Mouse (Mus musculus): Measurements from ENCODE around the gene Cpne4. TPM values are rescaled to one million over a fixed set of nuclear protein-coding genes. Genes with fewer than 3 reads are reported as not detected.

Cpne4 gene
- total RNA-seq, 2 experiments from 2014 or later: 130 to 132 TPM

DNA sequence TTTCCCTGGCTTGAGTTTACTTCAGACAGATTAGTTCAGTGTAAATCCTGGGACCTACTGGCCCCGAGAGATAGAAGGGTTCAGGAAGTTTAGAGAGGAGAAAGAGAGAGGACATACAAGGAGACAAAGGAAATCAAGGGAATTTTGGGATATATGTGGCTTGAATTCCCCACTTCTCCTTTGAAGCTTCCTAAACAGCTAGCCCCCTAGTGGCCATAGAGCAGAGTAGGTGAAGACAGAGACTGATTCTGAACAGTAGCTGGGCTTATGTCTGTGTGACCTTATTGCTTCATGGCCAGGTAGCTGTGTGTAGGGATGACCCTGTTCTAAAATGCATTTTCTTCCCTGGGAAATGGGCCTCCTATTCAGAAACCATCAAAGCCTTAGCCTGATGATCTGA is 129.6 kb downstream of the Cpne4 start:
- no peak for DNase-seq (ENCODE audit: low spot score in 2 of 2)

DNA sequence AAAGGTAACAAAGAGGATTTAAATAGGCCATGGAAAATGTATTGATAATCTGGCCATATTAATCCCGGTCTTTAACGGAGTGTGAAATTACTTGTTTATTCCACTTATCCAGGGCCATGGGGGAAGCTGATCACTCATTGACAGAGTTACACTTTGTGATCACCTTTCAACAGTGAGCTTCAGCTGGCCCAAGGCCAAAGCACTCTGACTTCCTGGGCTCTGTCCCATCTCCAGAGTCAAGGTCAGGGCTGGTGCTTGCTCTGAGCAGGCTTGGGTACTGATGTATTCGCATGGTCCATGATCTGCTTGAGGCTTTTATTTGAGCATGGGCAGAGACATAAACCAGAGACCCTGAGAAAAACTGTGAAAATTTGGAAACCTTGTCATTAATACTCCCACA is 131.5 kb downstream of the Cpne4 start:
- DNase-seq (ENCODE audit: low spot score in 2 of 2): no peak

DNA sequence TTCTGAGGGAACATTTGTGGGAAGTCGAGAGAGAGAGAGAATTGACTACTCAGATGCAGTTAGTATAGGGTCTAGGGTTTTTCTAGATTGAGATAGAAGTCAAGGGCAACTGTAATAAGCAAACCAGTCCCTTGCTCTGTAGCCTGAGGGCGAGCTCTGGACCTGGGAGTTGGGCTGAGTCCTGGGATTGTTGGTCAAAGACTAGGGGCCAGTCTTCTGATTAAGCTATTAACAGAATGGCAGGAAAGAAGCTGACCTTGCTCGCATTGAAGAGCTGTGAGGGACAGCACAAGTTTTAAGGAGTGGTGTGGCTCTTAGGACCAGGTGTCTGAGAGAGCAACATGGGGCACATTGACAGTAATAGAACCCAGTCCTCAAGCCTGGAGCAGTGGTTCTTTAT is 140.0 kb downstream of the Cpne4 start:
- no peak for DNase-seq (ENCODE audit: low spot score in 2 of 2)

GRCm38 (mm10) chr9:104693145-104693544 is 146.1 kb downstream of the Cpne4 start:
- no peak for DNase-seq (ENCODE audit: low spot score in 2 of 2)

DNA sequence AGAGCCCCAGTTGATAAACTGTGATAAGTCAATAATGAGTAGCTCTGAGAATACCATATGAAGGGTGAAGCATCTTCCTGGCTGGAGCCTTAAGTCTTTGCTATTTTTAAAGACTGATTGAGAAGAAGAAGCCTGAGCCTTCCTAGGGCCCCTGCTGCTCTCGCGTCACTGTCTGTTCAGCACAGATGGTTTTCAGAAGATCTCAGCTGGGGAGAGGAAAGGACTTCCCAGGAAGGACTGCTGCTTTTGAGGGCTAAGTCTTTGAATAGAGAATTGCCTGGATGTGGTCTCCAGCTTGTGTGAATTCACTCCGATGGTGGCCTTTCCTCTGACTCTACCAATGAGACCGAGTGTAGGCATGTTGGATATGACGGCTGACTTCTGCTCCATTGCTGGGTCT is 163.7 kb downstream of the Cpne4 start:
- DNase-seq (ENCODE audit: low spot score in 2 of 2): peak; percentile 11 to 26

- DNase-seq (ENCODE audit: low spot score in 2 of 2): peak; percentile 23 to 35
Observed at GRCm38 (mm10) chr9:104725311-104725710, 178.2 kb downstream of the Cpne4 start.

- peak in 1 of 2 experiments; percentile 56 for DNase-seq (ENCODE audit: low spot score in 2 of 2)
Observed at GRCm38 (mm10) chr9:104742661-104743380, 195.7 kb downstream of the Cpne4 start.

DNA sequence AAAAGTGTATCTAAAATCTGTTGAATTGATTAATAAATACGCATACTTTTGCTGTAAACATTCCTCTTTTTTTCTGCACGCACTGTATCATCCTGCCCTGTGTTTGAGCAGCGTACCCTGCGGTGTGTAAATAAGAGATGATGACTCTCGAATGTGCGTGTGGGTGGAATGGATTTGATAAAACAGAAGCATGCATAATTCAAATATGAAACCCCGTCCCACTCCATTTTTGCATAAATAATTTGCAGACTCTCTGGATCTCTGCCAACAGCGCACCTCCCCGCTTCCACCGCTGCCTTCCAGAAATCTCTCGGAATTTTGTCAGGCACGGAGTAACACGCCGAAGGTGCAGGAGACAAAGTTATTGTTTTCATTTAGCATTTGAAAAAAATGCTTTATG is 208.4 kb downstream of the Cpne4 start:
- peak in 1 of 2 experiments; percentile 57 for DNase-seq (ENCODE audit: low spot score in 2 of 2)

GRCm38 (mm10) chr9:104760031-104760430 is 212.9 kb downstream of the Cpne4 start:
- no peak for DNase-seq (ENCODE audit: low spot score in 2 of 2)

DNA sequence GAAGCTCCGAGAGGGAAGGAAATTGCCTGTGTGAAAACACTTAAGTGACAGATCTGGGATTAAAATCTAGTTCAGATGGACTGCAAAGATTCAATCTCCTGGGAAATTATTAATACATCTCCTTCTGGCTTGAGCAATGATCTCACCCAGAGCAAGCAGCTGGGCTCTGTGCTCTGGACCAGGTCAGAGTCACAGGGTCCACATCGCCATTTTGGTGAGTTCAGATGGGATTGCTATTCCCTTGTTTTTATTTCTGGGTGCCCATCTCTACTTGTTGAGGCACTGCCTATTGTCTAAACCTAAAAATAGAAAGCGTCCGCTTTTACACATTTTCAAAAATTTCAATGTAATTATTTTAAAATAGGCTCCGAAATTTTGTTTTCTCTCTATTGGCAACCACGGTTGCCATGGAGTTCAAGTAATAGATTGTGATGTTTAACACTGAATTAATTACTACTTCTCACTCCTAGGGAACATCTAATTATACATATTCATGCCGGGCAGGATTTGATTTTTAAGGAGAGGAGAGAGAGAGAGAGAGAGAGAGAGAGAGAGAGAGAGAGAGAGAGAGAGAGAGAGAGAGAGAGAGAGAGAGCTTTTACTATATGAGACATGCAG is 229.2 kb downstream of the Cpne4 start:
- DNase-seq (ENCODE audit: low spot score in 2 of 2): peak in 1 of 2 experiments; percentile 22

DNA sequence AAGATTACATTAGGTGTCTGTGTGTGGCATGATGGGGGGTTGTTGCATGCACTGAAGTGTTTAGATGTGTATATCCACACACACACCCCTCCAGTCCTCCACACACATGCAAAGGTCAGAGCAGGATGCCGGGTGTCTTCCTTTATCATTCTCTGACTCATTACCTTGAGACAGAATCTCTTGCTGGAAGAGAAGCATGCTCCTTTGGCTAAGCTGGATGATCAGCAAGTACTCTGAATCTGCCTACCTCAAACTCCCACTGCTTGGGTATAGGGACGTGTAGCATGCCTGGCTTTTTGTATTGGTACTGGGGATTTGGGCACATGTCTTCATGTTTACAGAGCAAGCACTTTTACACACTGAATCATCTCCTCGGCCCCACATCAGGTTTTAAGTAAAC is 230.0 kb downstream of the Cpne4 start:
- DNase-seq (ENCODE audit: low spot score in 2 of 2): no peak

- DNase-seq (ENCODE audit: low spot score in 2 of 2): peak in 1 of 2 experiments; percentile 51
Observed at GRCm38 (mm10) chr9:104777780-104778179, 230.7 kb downstream of the Cpne4 start.

DNA sequence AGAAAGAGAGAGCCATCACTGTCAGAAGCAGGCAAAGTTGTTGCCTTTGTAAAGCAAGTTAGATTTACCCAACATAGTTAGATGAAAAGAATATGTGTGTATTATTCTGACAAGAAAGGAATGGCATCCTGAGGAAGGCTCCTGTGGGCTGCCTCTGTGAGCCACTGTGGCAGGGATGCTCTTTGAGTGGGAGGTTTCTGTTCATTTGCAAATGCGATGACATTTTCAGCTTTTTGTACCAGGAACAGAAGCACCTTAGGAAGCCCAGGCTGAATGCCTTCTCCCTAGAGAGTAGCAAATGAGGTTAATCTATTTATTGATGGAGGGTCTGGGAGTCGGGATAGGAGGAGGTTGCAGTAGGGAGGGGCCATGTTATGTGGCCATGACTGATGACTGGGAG is 249.5 kb downstream of the Cpne4 start:
- no peak for DNase-seq (ENCODE audit: low spot score in 2 of 2)

DNA sequence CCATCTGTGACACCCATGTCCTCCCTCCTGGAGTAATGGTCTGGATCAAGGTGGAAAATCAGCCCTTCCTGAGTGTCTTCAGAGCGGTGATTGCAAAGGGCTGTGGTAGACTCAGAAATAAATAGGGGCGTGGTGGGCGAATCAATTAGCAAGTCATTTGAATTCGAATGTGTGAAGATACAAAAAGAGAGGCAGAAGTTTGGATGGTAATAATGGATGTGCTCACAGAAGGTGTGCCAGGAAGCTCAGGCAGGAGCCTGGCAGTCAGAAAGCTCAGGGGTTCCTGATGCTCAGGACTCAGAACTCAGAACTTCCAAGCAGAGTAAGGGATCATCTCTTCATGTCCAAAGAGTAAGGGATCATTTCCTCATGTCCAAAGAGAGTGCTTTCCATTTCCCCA is 257.7 kb downstream of the Cpne4 start:
- DNase-seq (ENCODE audit: low spot score in 2 of 2): no peak

- DNase-seq (ENCODE audit: low spot score in 2 of 2): no peak
Observed at GRCm38 (mm10) chr9:104814681-104815080, 267.6 kb downstream of the Cpne4 start.

GRCm38 (mm10) chr9:104828646-104829045 is 281.6 kb downstream of the Cpne4 start:
- DNase-seq (ENCODE audit: low spot score in 2 of 2): no peak

GRCm38 (mm10) chr9:104832934-104833539 is 286.0 kb downstream of the Cpne4 start:
- DNase-seq (ENCODE audit: low spot score in 2 of 2): no peak

DNA sequence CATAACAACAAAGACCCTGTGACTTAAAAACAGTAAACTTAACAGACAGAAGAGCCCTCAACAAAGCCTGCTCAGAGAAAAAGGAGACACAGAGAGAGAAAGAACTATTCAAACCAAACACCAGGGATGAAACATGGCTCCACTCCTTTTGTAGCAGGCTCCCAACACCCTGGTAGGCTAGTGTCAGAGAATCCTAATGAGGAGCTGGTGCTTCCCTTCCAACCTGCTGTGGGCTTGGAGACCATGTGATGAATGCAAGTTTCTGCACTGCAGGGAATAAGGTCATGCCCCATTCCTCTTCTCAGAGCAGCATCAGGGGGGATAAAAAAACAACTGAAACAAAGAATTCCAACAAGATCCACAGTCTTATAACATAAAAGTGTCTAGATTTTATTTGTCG is 290.8 kb downstream of the Cpne4 start:
- DNase-seq (ENCODE audit: low spot score in 2 of 2): no peak

DNA sequence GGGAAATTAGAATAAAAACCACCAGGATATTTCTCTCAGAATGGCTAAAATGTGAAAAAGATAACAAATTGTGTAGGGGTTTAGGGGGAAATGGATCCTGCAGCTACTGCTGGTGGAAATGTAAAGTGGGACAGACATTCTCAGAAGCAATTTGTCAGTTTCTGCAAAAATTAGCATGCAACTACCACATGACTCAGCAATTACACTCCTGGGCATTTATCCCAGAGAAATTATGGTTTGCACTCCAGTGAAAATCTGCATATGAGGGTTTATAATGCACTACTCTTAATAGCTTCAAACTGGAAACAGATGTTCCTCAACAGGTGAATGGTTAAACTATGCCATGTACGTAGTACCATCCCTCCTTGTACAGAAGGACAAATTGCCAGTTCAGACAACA is 294.2 kb downstream of the Cpne4 start:
- peak; percentile 59 to 77 for DNase-seq (ENCODE audit: low spot score in 2 of 2)

DNA sequence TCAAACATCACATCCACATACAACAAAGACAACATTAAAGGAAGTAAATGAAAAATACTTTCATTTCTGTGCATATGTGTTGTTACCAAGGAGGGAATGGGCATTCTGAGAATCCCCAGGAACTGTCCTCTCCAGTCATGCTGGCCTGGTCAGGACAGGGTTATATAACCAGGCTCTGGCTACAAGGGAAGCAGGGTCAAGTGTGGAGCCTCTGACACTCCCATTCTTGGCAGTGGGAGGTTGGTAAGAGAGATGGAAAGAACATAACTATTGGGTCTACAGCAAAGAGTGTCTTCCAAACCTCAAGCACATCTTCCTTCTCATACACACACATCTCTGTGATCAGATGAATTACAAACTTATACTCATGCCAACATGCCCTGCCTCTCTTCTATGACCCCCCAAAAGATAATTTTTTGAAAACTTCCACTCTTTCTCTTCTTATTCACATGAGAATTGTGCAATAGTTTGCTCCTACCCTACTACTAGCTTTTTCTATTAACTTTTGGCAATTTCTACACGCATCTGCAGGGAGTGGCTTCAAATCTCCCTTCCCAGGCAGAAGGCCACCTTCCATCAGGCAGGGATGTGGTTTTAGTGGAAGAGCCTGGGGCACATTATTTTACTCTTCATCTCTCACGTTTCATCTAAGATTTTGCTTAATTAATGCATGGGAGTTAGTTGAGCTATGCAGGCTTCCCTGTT is 298.3 kb downstream of the Cpne4 start:
- DNase-seq (ENCODE audit: low spot score in 2 of 2): no peak

DNA sequence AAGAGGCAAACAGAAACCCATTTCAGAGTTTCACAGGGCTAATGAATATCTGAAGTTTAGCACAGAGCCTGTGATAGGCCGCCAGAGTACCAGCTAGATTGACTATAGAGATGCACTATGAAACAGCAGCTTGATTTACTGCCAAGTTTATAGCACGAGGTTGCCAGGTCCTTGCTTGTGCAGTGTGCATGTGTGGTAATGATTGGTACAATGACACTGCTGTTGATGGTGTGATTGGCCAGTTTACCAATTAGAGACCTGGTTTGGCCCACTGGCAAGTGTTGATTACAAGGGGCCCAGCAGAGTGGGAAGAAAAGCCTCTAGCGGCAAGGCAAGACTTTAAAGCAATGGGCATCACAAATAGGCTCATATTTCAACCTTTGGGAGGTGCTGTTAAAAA is 306.6 kb downstream of the Cpne4 start:
- no peak for DNase-seq (ENCODE audit: low spot score in 2 of 2)

All from layer of hippocampus, adult 18-20 months (tissue).